Mouse (Mus musculus) v-Abl transformed pro-B cells (cell line): ENCODE measurements around the gene Hk2.

ENCODE experiments used
- in situ Hi-C, 2 experiments: fragments of 400-800 bp; cut with MboI; formaldehyde crosslinking; loops; one replicate each; pipeline ENCODE4 v1.15.1; 2025; ENCODE audit not compliant: unreplicated experiment in 2 of 2

Gene Hk2

GRCm38 (mm10) chr6:82771981-82772409 is 2.3 kb downstream of the Hk2 start:
- in situ Hi-C loops = loop anchor here in 1 of 2 experiments (10.0 to 25.0 kb wide), 2 partner anchors 117 to 740 kb away; partner anchors contain the start of gene Dguok

DNA sequence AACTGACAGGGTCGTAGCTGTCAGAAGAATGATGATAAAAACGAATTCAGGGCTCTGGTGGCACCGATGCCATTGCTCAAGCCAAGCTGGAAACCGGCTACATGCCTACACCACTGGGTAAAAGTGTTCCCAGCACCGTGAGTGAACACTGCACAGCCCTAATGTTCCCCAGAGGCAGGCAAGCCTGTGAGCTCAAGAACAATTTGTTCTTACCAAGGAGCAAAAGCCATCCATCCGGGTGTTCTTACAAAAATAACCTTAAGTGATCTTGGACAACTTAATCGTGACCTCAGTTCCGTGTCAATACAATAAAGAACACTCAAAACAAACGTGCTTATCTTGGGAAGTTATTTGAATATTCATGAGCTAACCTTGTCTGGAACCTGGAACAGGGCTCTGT is 3.2 kb downstream of the Hk2 start:
- in situ Hi-C loops = loop anchor here in 1 of 2 experiments (10.0 to 25.0 kb wide), 2 partner anchors 116 to 741 kb away; partner anchors contain the start of gene Dguok

- in situ Hi-C loops = loop anchor here in 1 of 2 experiments (10.0 to 25.0 kb wide), 2 partner anchors 115 to 742 kb away; partner anchors contain the start of gene Dguok
These were observed 4.0 kb downstream of the Hk2 start for GRCm38 (mm10) chr6:82770286-82770685.

GRCm38 (mm10) chr6:82769704-82770103 is 4.5 kb downstream of the Hk2 start:
- in situ Hi-C loops = loop anchor here in 1 of 2 experiments (10.0 to 25.0 kb wide), 2 partner anchors 115 to 743 kb away; partner anchors contain the start of gene Dguok

DNA sequence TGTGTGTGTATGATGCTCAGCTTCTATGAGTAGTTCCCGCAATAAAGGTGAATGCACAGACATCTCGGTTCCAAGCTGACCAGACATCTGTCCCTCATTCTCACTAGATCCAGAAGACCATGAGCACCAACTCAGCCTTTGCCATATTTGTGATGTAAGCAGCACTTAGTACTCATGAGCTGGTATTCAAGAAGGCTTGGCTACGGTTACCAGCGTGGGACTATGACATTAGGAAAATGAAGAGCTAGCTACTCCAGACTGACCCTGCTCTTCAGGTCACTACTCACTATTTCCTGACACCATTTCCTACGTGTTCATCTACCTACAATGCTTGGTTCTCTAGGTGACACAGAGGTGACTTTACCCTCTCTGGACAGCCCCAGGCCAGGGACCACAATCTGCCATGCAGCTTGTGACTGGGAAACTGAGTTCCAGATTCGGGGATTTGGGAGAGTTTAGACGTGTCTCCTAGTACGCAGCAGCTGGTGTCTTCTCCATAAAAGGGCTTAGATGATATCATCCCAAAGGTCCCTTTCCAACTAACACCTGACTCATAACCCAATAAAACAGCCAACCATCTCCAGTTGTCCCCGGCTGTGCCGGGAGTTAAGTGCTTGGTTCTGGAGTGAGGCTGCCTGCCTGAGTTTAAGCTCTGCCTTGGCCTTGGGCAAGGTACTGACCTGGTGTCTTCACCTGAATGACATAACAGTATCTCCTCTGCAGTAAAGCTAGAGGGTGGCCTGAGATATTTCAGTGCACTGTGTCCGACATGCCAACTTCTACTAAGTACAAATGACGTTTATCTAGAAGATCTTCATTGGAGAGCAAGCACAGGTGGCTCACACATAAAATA is 6.3 kb downstream of the Hk2 start:
- in situ Hi-C loops = loop anchor here in 1 of 2 experiments (25.0 kb wide), 1 partner anchor 744 kb away; the partner anchor contains the start of gene Dguok

GRCm38 (mm10) chr6:82766636-82767035 is 7.6 kb downstream of the Hk2 start:
- in situ Hi-C loops = loop anchor here in 1 of 2 experiments (25.0 kb wide), 1 partner anchor 746 kb away; the partner anchor contains the start of gene Dguok

GRCm38 (mm10) chr6:82765261-82765660 is 9.0 kb downstream of the Hk2 start:
- in situ Hi-C loops = loop anchor here in 1 of 2 experiments (25.0 kb wide), 1 partner anchor 747 kb away; the partner anchor contains the start of gene Dguok

GRCm38 (mm10) chr6:82763871-82764503 is 10.3 kb downstream of the Hk2 start:
- in situ Hi-C loops = loop anchor here in 1 of 2 experiments (25.0 kb wide), 1 partner anchor 748 kb away; the partner anchor contains the start of gene Dguok

- in situ Hi-C loops = loop anchor here in 1 of 2 experiments (25.0 kb wide), 1 partner anchor 750 kb away; the partner anchor contains the start of gene Dguok
These were observed 11.5 kb downstream of the Hk2 start for GRCm38 (mm10) chr6:82762728-82763127.

GRCm38 (mm10) chr6:82760749-82761357 is 13.4 kb downstream of the Hk2 start:
- in situ Hi-C loops = loop anchor here in 1 of 2 experiments (25.0 kb wide), 1 partner anchor 751 kb away; the partner anchor contains the start of gene Dguok

DNA sequence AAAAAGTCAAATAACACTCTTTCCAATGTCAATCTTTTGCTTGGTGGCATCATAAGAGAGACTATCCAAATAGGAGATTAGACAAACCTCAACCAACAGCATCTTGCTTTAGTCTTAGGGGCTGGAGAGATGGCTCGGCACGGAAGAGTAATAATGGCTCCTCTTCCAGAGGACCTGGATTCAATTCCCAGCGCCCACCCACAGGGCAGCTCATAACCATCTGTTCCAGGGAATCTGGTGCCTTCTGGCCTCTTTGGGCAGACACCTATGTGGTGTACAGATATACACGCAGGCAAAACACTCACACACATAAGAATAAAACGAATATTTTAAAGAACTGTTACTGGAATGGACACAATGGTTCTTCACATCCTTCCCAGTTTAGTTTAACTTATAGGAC is 15.0 kb downstream of the Hk2 start:
- in situ Hi-C loops = loop anchor here (10.0 to 25.0 kb wide), 2 partner anchors 406 to 753 kb away; partner anchors contain the start of genes Dctn1 (in 1 of the 2) and Dguok (in 1 of the 2)

DNA sequence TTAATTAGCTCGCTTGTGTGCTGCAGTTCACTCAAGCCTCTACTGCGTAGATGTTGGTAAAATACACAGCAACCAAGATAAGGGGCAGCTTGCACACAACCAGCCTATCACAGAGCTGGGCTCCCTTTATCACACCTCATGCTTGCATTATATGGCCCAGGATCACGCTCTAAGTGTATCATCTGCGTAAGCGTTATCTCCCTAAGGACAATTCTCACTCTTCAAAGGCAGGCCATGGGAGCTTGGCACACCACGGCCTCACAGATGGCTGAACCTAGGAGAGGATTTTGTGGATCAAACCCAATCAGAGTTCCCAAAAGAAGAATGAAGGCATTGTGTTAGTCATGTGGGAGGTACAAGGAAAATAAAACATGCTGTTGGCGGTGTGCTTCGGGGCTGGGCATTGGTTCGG is 17.4 kb downstream of the Hk2 start:
- in situ Hi-C loops = loop anchor here (10.0 to 25.0 kb wide), 2 partner anchors 408 to 755 kb away; partner anchors contain the start of genes Dctn1 (in 1 of the 2) and Dguok (in 1 of the 2)

- in situ Hi-C loops = loop anchor here (10.0 to 25.0 kb wide), 2 partner anchors 409 to 756 kb away; partner anchors contain the start of genes Dctn1 (in 1 of the 2) and Dguok (in 1 of the 2)
These were observed 18.0 kb downstream of the Hk2 start for GRCm38 (mm10) chr6:82756216-82756615.

DNA sequence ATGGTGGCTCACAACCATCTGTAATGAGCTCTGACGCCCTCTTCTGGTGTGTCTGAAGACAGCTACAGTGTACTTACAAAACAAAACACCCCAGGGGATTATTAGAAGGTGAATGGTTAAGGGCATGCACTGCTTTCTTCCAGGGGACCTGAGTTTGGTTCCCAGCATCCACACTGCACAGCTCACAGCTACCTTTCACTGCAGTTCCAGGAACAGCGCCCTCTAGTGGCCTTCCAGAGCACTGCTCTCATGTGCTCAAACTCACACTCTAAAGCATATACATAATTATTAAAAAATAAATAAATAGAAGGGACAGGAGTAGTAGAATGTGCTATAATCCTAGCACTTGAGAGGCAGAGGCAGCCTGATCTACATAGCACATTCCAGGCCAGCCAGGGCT is 18.9 kb downstream of the Hk2 start:
- in situ Hi-C loops = loop anchor here (10.0 to 25.0 kb wide), 2 partner anchors 409 to 757 kb away; partner anchors contain the start of genes Dctn1 (in 1 of the 2) and Dguok (in 1 of the 2)

GRCm38 (mm10) chr6:82754769-82755168 is 19.5 kb downstream of the Hk2 start:
- in situ Hi-C loops = loop anchor here (10.0 to 25.0 kb wide), 2 partner anchors 410 to 758 kb away; partner anchors contain the start of genes Dctn1 (in 1 of the 2) and Dguok (in 1 of the 2)

DNA sequence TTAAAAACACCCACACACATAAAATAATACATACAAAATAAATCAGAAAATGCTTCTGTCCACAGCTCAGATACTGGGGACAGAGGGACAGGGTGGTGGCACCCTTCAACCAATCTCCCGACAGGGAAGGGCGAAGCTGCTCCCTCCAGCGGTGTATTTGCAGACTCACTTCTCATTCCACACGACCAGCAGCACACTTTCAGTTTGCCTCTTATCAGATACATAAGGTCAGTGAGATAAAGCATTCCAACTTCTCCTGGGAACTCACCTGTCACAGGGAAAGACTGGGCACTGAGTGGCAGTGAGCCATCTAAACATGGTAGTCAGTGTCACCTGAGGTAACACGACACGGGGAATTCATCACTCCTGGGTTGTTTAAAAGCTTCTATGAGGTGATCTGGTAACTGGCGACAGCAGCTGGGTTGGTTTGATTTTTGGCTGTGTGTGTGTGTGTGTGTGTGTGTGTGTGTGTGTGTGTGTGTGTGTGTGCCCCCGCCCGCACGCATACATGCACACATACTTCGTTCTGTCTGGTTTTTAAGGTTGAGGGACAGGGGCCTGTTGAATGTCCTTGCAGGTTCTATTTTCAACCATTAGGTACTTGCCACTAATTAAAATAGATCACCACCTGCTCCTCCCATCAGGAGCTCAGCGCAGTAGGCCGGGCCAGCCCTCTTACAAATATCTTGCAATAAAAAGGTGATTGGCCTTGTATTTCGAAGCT is 20.5 kb downstream of the Hk2 start:
- in situ Hi-C loops = loop anchor here (10.0 to 25.0 kb wide), 2 partner anchors 411 to 759 kb away; partner anchors contain the start of genes Dctn1 (in 1 of the 2) and Dguok (in 1 of the 2)

GRCm38 (mm10) chr6:82753061-82753460 is 21.2 kb downstream of the Hk2 start:
- in situ Hi-C loops = loop anchor here (10.0 to 25.0 kb wide), 2 partner anchors 412 to 759 kb away; partner anchors contain the start of genes Dctn1 (in 1 of the 2) and Dguok (in 1 of the 2)

DNA sequence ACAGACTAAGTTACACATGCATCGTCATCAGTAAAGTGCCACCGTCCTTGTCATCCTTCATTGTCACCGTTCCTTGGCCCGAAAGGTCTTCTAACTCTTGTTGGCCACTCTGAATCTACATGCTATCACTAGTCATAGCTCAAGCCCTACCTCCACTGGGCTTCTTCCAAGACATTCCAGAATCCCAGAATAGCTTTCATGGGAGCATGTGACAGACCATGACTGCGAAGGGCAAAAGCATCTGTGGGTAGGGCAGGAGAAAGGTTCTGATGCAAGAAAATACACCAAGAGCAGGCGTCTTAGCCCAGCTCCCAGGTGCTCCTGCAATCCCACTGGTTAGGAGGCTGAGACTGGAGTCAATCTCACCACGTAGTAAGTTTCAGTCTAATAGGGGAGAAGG is 22.5 kb downstream of the Hk2 start:
- in situ Hi-C loops = loop anchor here (10.0 to 25.0 kb wide), 2 partner anchors 413 to 761 kb away; partner anchors contain the start of genes Dctn1 (in 1 of the 2) and Dguok (in 1 of the 2)
